Mouse (Mus musculus) intestine, embryonic 14.5 days (tissue): Measurements from ENCODE around the gene Gucy2e. TPM values are rescaled to one million over a fixed set of nuclear protein-coding genes. Genes with fewer than 3 reads are reported as not detected.

ENCODE experiments used
- ATAC-seq: fragments of 200-750 bp; cut with Nextera tagmentation; replicated peaks from 2 replicates; pipeline ENCODE4 v1.8.0; 2017; ENCODE audit warnings: low read depth, moderate number of reproducible peaks, moderate TSS enrichment, moderate library complexity; ENCODE audit not compliant: low FRiP score, low TSS enrichment
- DNase-seq: peaks from one replicate; pipeline ENCODE4 v3.0.0-alpha.2; 2018; ENCODE audit warnings: low spot score
- H3K27ac ChIP-seq: fragments of 300-500 bp; sonication (generic); 2 replicates; pipeline ENCODE4 v1.5.1; 2014; ENCODE audit warnings: low read depth, mild to moderate bottlenecking, control low read depth
- H3K27me3 ChIP-seq: fragments of 300-500 bp; sonication (generic); replicated peaks from 2 replicates; pipeline ENCODE4 v1.6.1; 2014; ENCODE audit warnings: low read length, control low read depth; ENCODE audit not compliant: control insufficient read depth, insufficient read depth
- H3K36me3 ChIP-seq: fragments of 300-500 bp; sonication (generic); 2 replicates; pipeline ENCODE4 v1.6.1; 2014; ENCODE audit warnings: low read length, control low read depth; ENCODE audit not compliant: control insufficient read depth, insufficient read depth
- H3K4me1 ChIP-seq: fragments of 300-500 bp; sonication (generic); replicated peaks from 2 replicates; pipeline ENCODE4 v1.6.1; 2014; ENCODE audit warnings: low read length, control low read depth, mixed read lengths; ENCODE audit not compliant: control insufficient read depth, insufficient read depth
- H3K4me2 ChIP-seq: fragments of 300-500 bp; sonication (generic); 2 replicates; pipeline ENCODE4 v1.6.1; 2014; ENCODE audit warnings: low read length
- H3K4me3 ChIP-seq: fragments of 300-500 bp; sonication (generic); 2 replicates; pipeline ENCODE4 v1.5.1; 2014; ENCODE audit warnings: low read depth, low read length, control low read depth, mixed read lengths
- H3K9ac ChIP-seq: fragments of 300-500 bp; sonication (generic); 2 replicates; pipeline ENCODE4 v1.6.1; 2014; ENCODE audit warnings: mild to moderate bottlenecking, low read length
- H3K9me3 ChIP-seq: fragments of 300-500 bp; sonication (generic); 2 replicates; pipeline ENCODE4 v1.6.1; 2016; ENCODE audit warnings: low read length, control low read depth; ENCODE audit not compliant: control insufficient read depth
- WGBS: fragments of 180-500 bp; shearing (Covaris S2); extraction: QIAGEN DNeasy Blood & Tissue Kit; methylation state at CpG from one replicate; pipeline ENCODE4 v1.1.7; 2014; 5-methylcytosine and 5-hydroxymethylcytosine counted together
- polyA plus RNA-seq: library from polyadenylated mRNA; unstranded; fragments of >200 nt; fragmentation: Nextera tagmentation; extraction: Ambion mirVana; gene quantifications from 2 replicates; pipeline ENCODE4 v1.2.1, GENCODE M21; 2014

Gene Gucy2e
- polyA plus RNA-seq, 1 experiment from 2014 or later = 0.01 TPM

- ATAC-seq = no peak
- Histone ChIP-seq H3K27me3 (peaks cover 30% of the 10 kb centered on the region), H3K4me3 (no peak overlapping the region), H3K4me1 (no peaks in the 10 kb centered on the region), H3K9me3 (no peaks in the 10 kb centered on the region), H3K36me3 (no peaks in the 10 kb centered on the region), H3K4me2 (no peak overlapping the region), H3K27ac (no peak overlapping the region), H3K9ac (no peak overlapping the region)
- no peak for DNase-seq
- WGBS = 88% methylated on average over 1 of the region's 1 CpGs
Observed at GRCm38 (mm10) chr11:69199251-69199650, 37.6 kb downstream of the Gucy2e start.

- DNase-seq (no peak), ATAC-seq (no peak)
- H3K9me3 ChIP-seq = no peaks in the 10 kb centered on the region
- H3K9ac ChIP-seq = no peak within 1 kb of the TSS
- 22% methylated on average over 6 of the region's 6 CpGs for WGBS
- H3K4me1 ChIP-seq = no peaks in the 10 kb centered on the region
- H3K4me2 ChIP-seq = peak within 1 kb of the TSS; percentile 31
- no peaks in the 10 kb centered on the region for H3K36me3 ChIP-seq
- no peak within 1 kb of the TSS for H3K27ac ChIP-seq
- H3K4me3 ChIP-seq = no peak within 1 kb of the TSS
- peaks cover 30% of the 10 kb centered on the region for H3K27me3 ChIP-seq
Observed at GRCm38 (mm10) chr11:69197743-69198142, 39.1 kb downstream of the Gucy2e start, which contains the start of gene Alox8. Gene Alox8 (minus strand): TSS chr11:69197843.

GRCm38 (mm10) chr11:69197194-69197593 is 39.6 kb downstream of the Gucy2e start:
- Histone ChIP-seq H3K36me3 (no peaks in the 10 kb centered on the region), H3K27ac (no peak overlapping the region), H3K9ac (no peak overlapping the region), H3K4me3 (no peak overlapping the region), H3K9me3 (no peaks in the 10 kb centered on the region), H3K27me3 (peaks cover 30% of the 10 kb centered on the region), H3K4me1 (no peaks in the 10 kb centered on the region), H3K4me2 (peak overlapping the region; percentile 31)
- no peak for ATAC-seq
- DNase-seq = peak; percentile 55
- under 1% methylated on average over 14 of the region's 14 CpGs for WGBS

- WGBS = 10% methylated on average over 5 of the region's 5 CpGs
- H3K9me3 ChIP-seq = no peaks in the 10 kb centered on the region
- DNase-seq (no peak), ATAC-seq (no peak)
- no peaks in the 10 kb centered on the region for H3K36me3 ChIP-seq
- H3K4me3 ChIP-seq = no peak overlapping the region
- no peak overlapping the region for H3K9ac ChIP-seq
- H3K27me3 ChIP-seq = peaks cover 30% of the 10 kb centered on the region
- H3K4me1 ChIP-seq = no peaks in the 10 kb centered on the region
- H3K4me2 ChIP-seq = peak overlapping the region; percentile 31
- no peak overlapping the region for H3K27ac ChIP-seq
Observed at GRCm38 (mm10) chr11:69196766-69197165, 40.1 kb downstream of the Gucy2e start.

GRCm38 (mm10) chr11:69192840-69193239 is 44.0 kb downstream of the Gucy2e start:
- Histone ChIP-seq H3K27me3 (peaks cover 21% of the 10 kb centered on the region), H3K4me2 (no peak overlapping the region), H3K4me1 (no peaks in the 10 kb centered on the region), H3K4me3 (no peak overlapping the region), H3K36me3 (no peaks in the 10 kb centered on the region), H3K9me3 (no peaks in the 10 kb centered on the region), H3K27ac (no peak overlapping the region), H3K9ac (no peak overlapping the region)
- ATAC-seq (no peak), DNase-seq (peak; percentile 63)
- WGBS = 0% methylated on average over 1 of the region's 1 CpGs

- no peaks in the 10 kb centered on the region for H3K9me3 ChIP-seq
- no peaks in the 10 kb centered on the region for H3K4me1 ChIP-seq
- H3K4me2 ChIP-seq = no peak overlapping the region
- DNase-seq (no peak), ATAC-seq (no peak)
- WGBS = 73% methylated on average over 6 of the region's 6 CpGs
- H3K27ac ChIP-seq = no peak overlapping the region
- no peaks in the 10 kb centered on the region for H3K27me3 ChIP-seq
- no peak overlapping the region for H3K4me3 ChIP-seq
- H3K9ac ChIP-seq = no peak overlapping the region
- H3K36me3 ChIP-seq = no peaks in the 10 kb centered on the region
Observed at GRCm38 (mm10) chr11:69185936-69186335, 50.9 kb downstream of the Gucy2e start.

- DNase-seq (no peak), ATAC-seq (no peak)
- H3K4me3 ChIP-seq = no peak overlapping the region
- 88% methylated on average over 5 of the region's 5 CpGs for WGBS
- no peaks in the 10 kb centered on the region for H3K4me1 ChIP-seq
- H3K36me3 ChIP-seq = no peaks in the 10 kb centered on the region
- H3K9me3 ChIP-seq = no peaks in the 10 kb centered on the region
- H3K27me3 ChIP-seq = no peaks in the 10 kb centered on the region
- no peak overlapping the region for H3K9ac ChIP-seq
- no peak overlapping the region for H3K27ac ChIP-seq
- H3K4me2 ChIP-seq = no peak overlapping the region
Observed at GRCm38 (mm10) chr11:69185031-69185430, 51.8 kb downstream of the Gucy2e start.

GRCm38 (mm10) chr11:69180120-69180519 is 56.7 kb downstream of the Gucy2e start:
- WGBS = 84% methylated on average over 4 of the region's 4 CpGs
- H3K4me1 ChIP-seq = no peaks in the 10 kb centered on the region
- H3K4me3 ChIP-seq = no peak overlapping the region
- DNase-seq (no peak), ATAC-seq (no peak)
- H3K27ac ChIP-seq = no peak overlapping the region
- no peak overlapping the region for H3K9ac ChIP-seq
- H3K36me3 ChIP-seq = no peaks in the 10 kb centered on the region
- H3K9me3 ChIP-seq = no peaks in the 10 kb centered on the region
- H3K4me2 ChIP-seq = no peak overlapping the region
- H3K27me3 ChIP-seq = no peaks in the 10 kb centered on the region

GRCm38 (mm10) chr11:69179512-69179911 is 57.3 kb downstream of the Gucy2e start:
- no peak for DNase-seq
- Histone ChIP-seq H3K27ac (no peak overlapping the region), H3K4me3 (no peak overlapping the region), H3K9ac (no peak overlapping the region), H3K27me3 (no peaks in the 10 kb centered on the region), H3K4me1 (no peaks in the 10 kb centered on the region), H3K9me3 (no peaks in the 10 kb centered on the region), H3K4me2 (no peak overlapping the region), H3K36me3 (no peaks in the 10 kb centered on the region)
- no peak for ATAC-seq
- 52% methylated on average over 3 of the region's 3 CpGs for WGBS
